Mouse (Mus musculus) intestine, embryonic 15.5 days (tissue): Measurements from ENCODE around the gene Krcc1. TPM values are rescaled to one million over a fixed set of nuclear protein-coding genes. Genes with fewer than 3 reads are reported as not detected.
"Not testable (repeated sequence)": the region's sequence is repeated elsewhere in the genome, so short reads cannot be mapped to it uniquely, and the experiment has no call there.

Source experiments
- ATAC-seq: fragments of 200-750 bp; cut with Nextera tagmentation; 2 replicates; pipeline ENCODE4 v1.8.0; 2017; ENCODE audit warnings: moderate TSS enrichment, moderate library complexity
- H3K27ac ChIP-seq: fragments of 300-500 bp; sonication (generic); 2 replicates; pipeline ENCODE4 v1.5.1; 2015; ENCODE audit warnings: mild to moderate bottlenecking, inconsistent platforms
- H3K27me3 ChIP-seq: fragments of 300-500 bp; sonication (generic); replicated peaks from 2 replicates; pipeline ENCODE4 v1.6.1; 2015; ENCODE audit warnings: inconsistent platforms
- H3K36me3 ChIP-seq: fragments of 300-500 bp; sonication (generic); 2 replicates; pipeline ENCODE4 v1.6.1; 2015; ENCODE audit warnings: inconsistent platforms
- H3K4me1 ChIP-seq: fragments of 300-500 bp; sonication (generic); replicated peaks from 2 replicates; pipeline ENCODE4 v1.6.1; 2015; ENCODE audit warnings: inconsistent platforms
- H3K4me2 ChIP-seq: fragments of 300-500 bp; sonication (generic); replicated peaks from 2 replicates; pipeline ENCODE4 v1.6.1; 2015; ENCODE audit warnings: mild to moderate bottlenecking, inconsistent platforms
- H3K4me3 ChIP-seq: fragments of 300-500 bp; sonication (generic); replicated peaks from 2 replicates; pipeline ENCODE4 v1.5.1; 2015; ENCODE audit warnings: inconsistent platforms
- H3K9ac ChIP-seq: fragments of 300-500 bp; sonication (generic); 2 replicates; pipeline ENCODE4 v1.6.1; 2015; ENCODE audit warnings: inconsistent platforms
- H3K9me3 ChIP-seq: fragments of 300-500 bp; sonication (generic); 2 replicates; pipeline ENCODE4 v1.6.1; 2016; ENCODE audit warnings: inconsistent platforms
- WGBS: fragments of 180-500 bp; shearing (Covaris S2); methylation state at CpG from one replicate; pipeline ENCODE4 v1.1.7; 2015; 5-methylcytosine and 5-hydroxymethylcytosine counted together
- polyA plus RNA-seq: library from polyadenylated mRNA; unstranded; fragments of >200 nt; fragmentation: Nextera tagmentation; extraction: Ambion mirVana; gene quantifications from 2 replicates; pipeline ENCODE4 v1.2.1, GENCODE M21; 2015

Gene Krcc1
- polyA plus RNA-seq, 1 experiment from 2014 or later, result 72.5 TPM

DNA sequence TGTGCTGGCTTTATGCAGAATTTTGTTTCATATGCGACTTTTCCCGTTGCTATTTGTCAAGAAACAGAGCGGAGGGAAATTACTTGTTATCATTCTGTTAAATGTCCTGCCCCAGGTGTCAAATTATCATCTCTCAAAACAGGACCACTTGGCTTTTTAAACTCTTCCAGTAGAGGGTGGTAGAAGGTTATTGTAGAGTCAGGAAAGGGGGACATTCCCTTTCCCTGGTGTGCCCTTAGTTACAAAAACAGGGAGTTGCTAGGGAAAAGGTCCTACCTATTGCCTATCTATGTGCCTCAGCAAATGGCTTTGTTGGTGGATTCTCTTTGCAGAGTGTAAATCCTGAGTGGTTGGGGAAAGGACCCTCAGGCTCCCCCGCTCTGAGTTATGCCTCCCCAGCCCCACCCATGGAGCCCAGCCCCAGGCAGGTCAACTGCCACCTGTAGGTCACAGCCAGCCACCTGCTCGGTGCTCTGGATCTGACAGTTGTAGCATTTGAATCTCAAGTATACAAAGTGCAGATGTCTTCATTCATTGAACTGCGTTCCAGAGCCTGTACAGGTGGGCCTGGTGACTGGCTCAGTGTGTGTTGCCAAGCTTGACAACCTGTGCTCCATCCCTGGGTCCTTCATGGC, 30.7 kb downstream of the Krcc1 start:
- no peak overlapping the region for H3K4me3 ChIP-seq
- no peak overlapping the region for H3K27ac ChIP-seq
- no peaks in the 10 kb centered on the region for H3K9me3 ChIP-seq
- no peak overlapping the region for H3K9ac ChIP-seq
- 55% methylated on average over 6 of the region's 6 CpGs for WGBS
- no peak for ATAC-seq
- H3K4me1 ChIP-seq, result no peaks in the 10 kb centered on the region
- H3K4me2 ChIP-seq, result no peak overlapping the region
- no peaks in the 10 kb centered on the region for H3K36me3 ChIP-seq
- H3K27me3 ChIP-seq, result no peaks in the 10 kb centered on the region

DNA sequence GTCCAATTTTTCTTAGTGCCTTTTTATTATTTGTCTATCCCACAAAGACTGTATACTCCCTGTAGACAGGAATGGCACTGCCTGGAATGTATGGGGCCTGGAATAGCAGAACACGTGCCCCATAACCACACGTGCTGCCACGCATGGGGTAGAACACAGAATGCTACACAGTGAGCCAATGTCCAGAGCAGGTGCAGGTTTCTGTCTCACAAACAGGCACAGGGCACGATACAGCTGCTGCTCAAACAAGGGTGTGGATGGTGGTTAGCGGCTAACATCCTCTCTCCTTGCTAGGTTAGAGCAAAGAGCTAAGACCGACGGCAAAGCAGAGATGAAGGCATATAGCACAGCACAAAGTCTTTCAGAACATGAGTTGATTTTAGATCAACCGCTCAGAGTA, 36.0 kb downstream of the Krcc1 start:
- no peak for ATAC-seq
- H3K4me1 ChIP-seq, result no peaks in the 10 kb centered on the region
- H3K36me3 ChIP-seq, result no peaks in the 10 kb centered on the region
- H3K27me3 ChIP-seq, result no peaks in the 10 kb centered on the region
- H3K4me2 ChIP-seq, result no peak overlapping the region
- no peak overlapping the region for H3K27ac ChIP-seq
- 90% methylated on average over 8 of the region's 8 CpGs for WGBS
- H3K9ac ChIP-seq, result no peak overlapping the region
- H3K9me3 ChIP-seq, result no peaks in the 10 kb centered on the region
- H3K4me3 ChIP-seq, result no peak overlapping the region

DNA sequence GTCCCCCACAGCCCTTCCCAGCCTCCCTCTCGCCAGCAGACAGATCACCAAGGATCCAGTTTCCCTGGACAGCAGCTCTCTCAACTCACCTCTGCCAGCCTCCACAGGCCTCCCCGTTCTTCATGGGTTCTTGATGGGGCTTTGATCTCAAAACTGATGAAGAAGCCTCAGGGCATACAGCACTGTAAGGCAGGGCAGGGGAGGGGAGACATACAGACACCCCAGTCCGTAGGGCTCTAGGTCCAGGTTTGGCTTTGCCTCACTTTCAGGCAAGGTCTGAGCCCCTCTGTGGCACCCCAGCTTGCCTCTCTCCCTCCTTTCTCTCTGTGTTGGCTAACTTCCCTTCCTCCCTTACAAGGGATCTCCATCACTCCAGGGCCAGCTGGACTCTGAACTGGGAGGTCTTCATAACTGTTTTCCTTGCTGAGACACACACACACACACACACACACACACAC, 50.4 kb downstream of the Krcc1 start, which contains the start of gene Smyd1:
Gene Smyd1, minus strand, starts transcription at position 408 of the 458 bp plus-strand sequence.
- no peaks in the 10 kb centered on the region for H3K27me3 ChIP-seq
- no peak within 1 kb of the TSS for H3K27ac ChIP-seq
- H3K9me3 ChIP-seq, result no peaks in the 10 kb centered on the region
- no peak within 1 kb of the TSS for H3K4me2 ChIP-seq
- no peaks in the 10 kb centered on the region for H3K36me3 ChIP-seq
- WGBS, result 79% methylated on average over 3 of the region's 3 CpGs
- H3K4me1 ChIP-seq, result no peaks in the 10 kb centered on the region
- no peak within 1 kb of the TSS for H3K4me3 ChIP-seq
- ATAC-seq, result no peak
- no peak within 1 kb of the TSS for H3K9ac ChIP-seq

DNA sequence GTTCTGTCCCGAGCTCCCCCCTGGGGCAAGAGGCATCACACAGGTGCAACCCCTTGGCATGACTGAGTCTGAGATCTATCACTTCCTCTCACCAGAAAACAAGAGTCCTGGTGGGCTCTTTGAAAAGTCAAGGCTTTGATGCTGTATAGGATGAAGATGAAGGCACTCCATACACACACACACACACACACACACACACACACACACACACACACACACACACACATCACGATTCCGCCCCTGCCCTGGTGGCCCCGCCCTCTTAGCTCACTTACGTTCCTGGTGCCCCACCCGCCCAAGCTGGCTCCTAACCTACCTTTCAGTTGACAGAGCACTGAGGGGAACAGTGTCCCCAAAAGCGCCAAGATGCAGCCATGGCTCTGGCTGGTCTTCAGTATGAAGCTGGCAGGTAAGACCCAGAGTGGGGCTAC, 51.0 kb downstream of the Krcc1 start, which contains the start of gene Cd8b1:
Gene Cd8b1, plus strand, starts transcription at position 298 of the 431 bp plus-strand sequence.
- no peak for ATAC-seq
- Histone ChIP-seq H3K9me3 (no peaks in the 10 kb centered on the region), H3K4me2 (no peak within 1 kb of the TSS), H3K4me1 (no peaks in the 10 kb centered on the region), H3K36me3 (no peaks in the 10 kb centered on the region), H3K4me3 (no peak within 1 kb of the TSS), H3K27ac (no peak within 1 kb of the TSS), H3K9ac (no peak within 1 kb of the TSS), H3K27me3 (no peaks in the 10 kb centered on the region)
- WGBS, result 68% methylated on average over 7 of the region's 7 CpGs

DNA sequence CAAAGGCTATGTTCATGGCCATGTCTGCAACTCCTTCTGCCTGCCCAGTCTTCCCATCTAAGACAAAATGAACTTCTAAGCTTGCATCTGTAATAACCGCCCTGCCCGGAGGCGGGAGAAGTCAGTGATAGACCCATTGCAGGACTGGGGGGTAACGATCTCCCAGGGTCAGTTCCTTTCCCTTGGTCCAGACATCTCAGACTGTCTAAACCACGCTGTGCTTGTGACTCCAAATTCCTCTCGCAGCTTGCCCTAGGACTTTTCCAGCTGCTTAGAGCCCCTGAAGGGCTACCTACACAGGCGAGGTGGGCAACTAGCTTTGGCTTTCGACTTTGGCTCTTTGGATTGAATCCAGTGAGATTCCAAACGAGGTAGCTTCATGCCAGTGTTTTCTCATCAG, 53.3 kb downstream of the Krcc1 start:
- Histone ChIP-seq H3K4me2 (no peak overlapping the region), H3K9ac (no peak overlapping the region), H3K36me3 (no peaks in the 10 kb centered on the region), H3K9me3 (no peaks in the 10 kb centered on the region), H3K27me3 (no peaks in the 10 kb centered on the region), H3K4me1 (no peaks in the 10 kb centered on the region), H3K4me3 (no peak overlapping the region), H3K27ac (no peak overlapping the region)
- ATAC-seq, result no peak
- 88% methylated on average over 9 of the region's 9 CpGs for WGBS

DNA sequence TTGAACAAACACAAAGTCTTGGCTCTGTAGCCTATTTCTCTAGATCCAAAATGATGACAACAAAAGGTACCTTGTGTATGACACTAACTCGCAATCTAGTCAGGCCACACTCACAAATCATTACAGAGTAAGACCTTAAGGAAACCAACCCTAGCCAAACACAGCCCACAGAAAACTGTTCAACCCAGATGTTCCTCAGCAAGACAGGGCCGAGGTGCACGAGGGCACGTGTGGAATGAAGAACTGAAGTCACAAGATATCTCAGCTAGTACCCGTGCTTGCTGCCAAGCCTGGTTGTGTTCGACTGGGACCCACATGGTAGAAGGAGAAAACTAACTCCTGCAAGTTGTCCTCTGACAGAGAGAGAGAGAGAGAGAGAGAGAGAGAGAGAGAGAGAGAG, 58.4 kb downstream of the Krcc1 start:
- Histone ChIP-seq H3K9ac (no peak overlapping the region), H3K4me2 (no peak overlapping the region), H3K36me3 (no peaks in the 10 kb centered on the region), H3K4me3 (no peak overlapping the region), H3K27ac (no peak overlapping the region), H3K4me1 (no peaks in the 10 kb centered on the region), H3K9me3 (no peaks in the 10 kb centered on the region), H3K27me3 (no peaks in the 10 kb centered on the region)
- ATAC-seq, result no peak
- 82% methylated on average over 6 of the region's 6 CpGs for WGBS

DNA sequence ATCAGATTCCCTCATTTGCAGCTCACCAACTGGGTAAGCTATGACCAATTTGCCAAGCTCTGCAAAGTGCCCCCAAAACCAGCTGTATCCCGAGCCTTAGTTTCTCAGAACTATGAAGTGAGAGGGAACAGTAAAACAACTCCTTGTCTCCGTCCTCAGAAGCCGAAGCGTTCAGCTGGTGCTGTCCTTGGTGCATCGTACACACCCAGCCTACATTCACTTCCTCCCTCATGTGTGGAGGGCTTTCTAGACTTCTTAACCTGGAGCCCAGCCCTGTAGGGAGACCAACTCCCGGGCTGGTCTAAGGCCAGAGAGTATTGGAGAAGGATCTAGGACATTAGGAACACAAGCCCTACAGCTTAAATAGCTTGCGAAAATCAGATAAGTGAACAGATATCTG, 59.0 kb downstream of the Krcc1 start:
- no peak overlapping the region for H3K4me3 ChIP-seq
- no peak for ATAC-seq
- no peak overlapping the region for H3K27ac ChIP-seq
- 75% methylated on average over 7 of the region's 7 CpGs for WGBS
- no peaks in the 10 kb centered on the region for H3K9me3 ChIP-seq
- H3K4me2 ChIP-seq, result no peak overlapping the region
- no peaks in the 10 kb centered on the region for H3K4me1 ChIP-seq
- H3K9ac ChIP-seq, result no peak overlapping the region
- no peaks in the 10 kb centered on the region for H3K27me3 ChIP-seq
- no peaks in the 10 kb centered on the region for H3K36me3 ChIP-seq

DNA sequence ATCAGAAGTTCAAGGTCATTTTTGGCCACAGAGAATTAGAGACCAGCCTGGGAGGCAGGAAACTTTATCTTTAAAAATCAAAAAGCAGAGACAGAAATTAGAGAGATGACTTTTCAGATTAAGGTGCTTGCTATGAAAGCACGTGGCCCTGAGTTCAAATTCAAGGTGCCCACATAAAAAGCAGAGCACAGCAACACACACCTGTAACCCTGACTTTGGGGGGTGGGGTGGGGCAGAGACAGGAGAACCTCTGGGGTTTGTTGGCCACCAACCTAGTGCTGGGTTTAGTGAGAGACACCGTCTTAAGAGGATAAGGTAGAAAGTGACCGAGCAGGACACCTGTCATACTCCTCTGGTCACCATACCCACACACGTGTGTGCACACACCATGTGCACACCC, 60.0 kb downstream of the Krcc1 start:
- H3K4me1 ChIP-seq, result not testable (repeated sequence)
- WGBS, result 93% methylated on average over 2 of the region's 4 CpGs

DNA sequence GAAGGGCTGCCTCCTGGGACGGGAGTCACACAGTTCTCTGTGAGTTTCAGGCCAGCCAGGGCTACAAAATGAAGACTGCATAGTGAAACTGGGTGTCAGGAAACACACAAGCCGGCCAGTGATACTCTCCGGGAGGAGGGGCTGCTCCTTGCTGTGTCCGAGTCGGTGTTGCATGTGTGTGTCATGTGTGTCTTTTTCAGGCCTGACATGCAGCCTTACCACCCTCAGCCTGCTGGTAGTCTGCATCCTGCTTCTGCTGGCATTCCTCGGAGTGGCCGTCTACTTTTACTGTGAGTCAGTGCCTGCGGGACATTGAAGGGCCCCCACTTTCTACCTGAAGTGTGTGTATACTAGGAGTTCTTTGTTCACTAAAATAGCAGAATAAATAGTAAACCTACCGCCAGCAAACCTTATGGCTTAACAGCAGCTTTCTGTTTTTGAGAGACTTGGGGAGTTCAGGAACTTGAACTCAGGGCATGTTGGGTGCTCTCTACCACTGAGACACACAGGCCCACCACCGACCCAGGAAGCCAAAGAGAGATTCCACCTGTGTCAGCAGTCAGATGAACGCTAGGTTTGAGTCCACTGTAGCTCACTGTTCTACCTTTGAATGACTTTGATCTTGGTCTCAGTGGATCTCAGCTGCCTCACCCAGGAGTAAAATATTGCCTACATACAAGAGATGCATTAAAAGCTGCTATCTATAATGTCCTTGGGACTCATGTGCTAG, 60.9 kb downstream of the Krcc1 start:
- WGBS, result 83% methylated on average over 11 of the region's 11 CpGs
- H3K4me1 ChIP-seq, result no peaks in the 10 kb centered on the region
- no peak overlapping the region for H3K27ac ChIP-seq
- H3K9ac ChIP-seq, result no peak overlapping the region
- H3K4me3 ChIP-seq, result no peak overlapping the region
- H3K36me3 ChIP-seq, result no peaks in the 10 kb centered on the region
- no peaks in the 10 kb centered on the region for H3K9me3 ChIP-seq
- ATAC-seq, result no peak
- no peak overlapping the region for H3K4me2 ChIP-seq
- H3K27me3 ChIP-seq, result no peaks in the 10 kb centered on the region

More for the DNA sequence above, 60.0 kb downstream of the Krcc1 start:
- not testable (repeated sequence) for H3K36me3 ChIP-seq, H3K27me3 ChIP-seq, H3K9me3 ChIP-seq, H3K27ac ChIP-seq, H3K4me2 ChIP-seq, H3K9ac ChIP-seq, H3K4me3 ChIP-seq, ATAC-seq

DNA sequence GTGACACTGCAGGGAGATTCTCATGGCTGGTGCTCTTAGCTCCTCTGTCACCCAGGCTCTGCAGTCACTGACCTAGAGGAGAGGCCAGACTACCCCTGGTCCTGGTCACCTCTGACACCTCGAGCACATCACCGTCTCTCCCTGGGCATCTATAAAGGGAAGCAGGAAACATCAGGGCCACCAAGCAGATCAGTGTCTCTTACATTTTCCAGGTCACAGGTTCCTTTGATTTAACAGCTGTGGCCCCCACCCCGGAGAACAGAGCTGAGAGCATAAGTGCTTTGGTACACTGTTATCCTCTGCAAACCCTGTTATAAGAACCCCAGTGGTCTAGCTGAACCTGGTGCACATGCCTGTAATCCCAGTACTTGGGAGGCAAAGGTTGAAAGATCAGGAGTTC, 61.6 kb downstream of the Krcc1 start:
- no peaks in the 10 kb centered on the region for H3K36me3 ChIP-seq
- H3K4me2 ChIP-seq, result no peak overlapping the region
- no peak overlapping the region for H3K9ac ChIP-seq
- no peak overlapping the region for H3K4me3 ChIP-seq
- ATAC-seq, result no peak
- H3K4me1 ChIP-seq, result no peaks in the 10 kb centered on the region
- WGBS, result 74% methylated on average over 3 of the region's 3 CpGs
- H3K27ac ChIP-seq, result no peak overlapping the region
- no peaks in the 10 kb centered on the region for H3K27me3 ChIP-seq
- no peaks in the 10 kb centered on the region for H3K9me3 ChIP-seq

DNA sequence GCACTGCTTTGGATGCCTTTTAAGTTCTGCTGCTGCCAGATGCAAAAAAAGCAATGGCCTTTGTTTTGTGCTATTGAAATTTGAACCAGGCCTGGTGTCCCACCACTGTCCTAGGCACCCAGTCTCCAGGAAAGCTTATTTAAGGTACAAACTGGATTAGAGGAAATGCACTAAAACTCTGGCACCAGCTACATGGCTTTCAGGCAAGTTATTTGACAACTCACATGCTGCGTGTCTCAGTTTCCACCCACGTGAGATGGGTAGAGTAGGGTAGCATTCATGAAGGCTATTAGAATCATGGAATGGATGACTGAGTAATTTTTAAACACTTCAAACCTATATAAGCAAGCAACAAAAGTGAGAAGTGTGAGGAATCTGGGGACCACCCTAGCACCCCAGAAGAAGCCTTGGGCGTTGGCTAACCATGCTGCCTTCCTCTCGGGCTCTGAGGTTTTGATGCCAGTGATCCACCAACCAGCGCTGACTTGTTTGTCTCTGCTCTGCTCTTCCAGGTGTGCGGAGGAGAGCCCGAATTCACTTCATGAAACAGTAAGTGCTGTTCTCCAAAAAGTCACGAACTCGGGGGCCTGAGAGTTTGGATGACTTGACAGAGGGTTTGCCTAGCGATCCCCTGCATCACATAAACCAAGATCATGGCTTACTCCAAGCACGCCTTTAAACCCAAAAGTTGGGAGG, 62.2 kb downstream of the Krcc1 start:
- no peak for ATAC-seq
- H3K4me3 ChIP-seq, result no peak overlapping the region
- H3K27me3 ChIP-seq, result no peaks in the 10 kb centered on the region
- H3K9me3 ChIP-seq, result no peaks in the 10 kb centered on the region
- no peak overlapping the region for H3K9ac ChIP-seq
- WGBS, result 91% methylated on average over 11 of the region's 11 CpGs
- H3K4me2 ChIP-seq, result no peak overlapping the region
- H3K4me1 ChIP-seq, result no peaks in the 10 kb centered on the region
- H3K36me3 ChIP-seq, result no peaks in the 10 kb centered on the region
- no peak overlapping the region for H3K27ac ChIP-seq
